Mouse (Mus musculus) mesoderm, embryonic 11.5 days (tissue): Measurements from ENCODE around the gene Olfr323.

Experiments used
- DNase-seq: peaks from one replicate; pipeline ENCODE4 v3.0.0-alpha.2; 2012; ENCODE audit warnings: low read depth, low spot score

Olfr323 gene

DNA sequence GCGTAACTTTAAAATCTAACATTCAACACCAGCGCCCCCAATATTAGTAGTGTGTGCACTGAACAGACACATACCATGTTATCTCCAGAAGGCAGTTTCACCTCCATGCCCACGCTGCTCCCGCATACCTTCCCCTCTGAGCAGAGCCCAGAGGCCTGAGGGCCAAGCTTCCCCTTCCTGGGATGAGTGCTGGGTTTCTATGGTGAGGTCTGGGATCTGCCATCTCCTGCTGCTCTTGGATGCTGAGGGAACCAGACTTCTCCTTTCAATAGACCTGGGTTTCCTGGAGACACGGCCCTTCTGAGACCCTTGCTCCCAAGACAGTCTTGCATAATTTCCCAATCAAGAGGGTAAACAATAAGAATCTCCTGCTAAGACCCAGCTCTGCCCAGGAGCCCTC, at the start of gene Olfr323:
TSS of gene Olfr323 (minus strand) at position 101 of the 400 bp plus-strand sequence.
- DNase-seq: no peak

DNA sequence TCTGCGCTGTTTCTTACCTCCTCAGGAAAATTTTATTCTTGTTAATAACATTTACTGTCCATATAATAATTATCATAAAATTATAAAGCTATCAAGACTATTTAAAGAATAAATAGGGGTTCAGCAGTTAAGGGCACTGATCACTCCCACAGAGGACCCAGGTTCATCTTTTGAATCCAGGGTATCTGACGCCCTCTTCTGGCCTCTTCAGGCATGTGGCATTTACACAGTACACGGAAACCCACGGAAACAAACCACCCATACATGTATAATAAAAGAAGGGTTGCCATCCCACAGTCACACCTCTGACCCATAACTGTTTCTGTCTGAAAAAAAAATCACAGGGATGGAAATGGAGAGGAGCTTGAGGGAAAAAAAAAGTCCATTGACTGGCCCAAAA, 41.5 kb upstream of the Olfr323 start:
- no peak for DNase-seq

DNA sequence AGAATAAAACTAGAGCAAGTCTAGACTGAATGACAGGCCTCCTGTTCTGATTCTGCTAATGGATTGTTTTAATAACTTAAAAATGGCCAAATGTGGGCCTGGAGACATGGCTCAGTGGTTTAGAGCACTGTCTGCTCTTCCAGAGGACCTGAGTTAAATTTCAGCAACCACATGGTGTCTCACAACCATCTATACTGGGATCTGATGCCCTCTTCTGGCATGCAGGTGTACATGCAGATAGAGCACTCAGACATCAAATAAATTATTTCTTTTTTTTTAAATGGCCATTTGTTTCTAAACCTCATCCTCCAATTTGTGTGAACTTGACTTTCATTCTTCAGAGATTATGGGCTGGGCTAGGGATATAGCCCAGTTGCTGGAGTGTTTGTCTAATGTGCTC, 39.0 kb upstream of the Olfr323 start:
- no peak for DNase-seq

DNA sequence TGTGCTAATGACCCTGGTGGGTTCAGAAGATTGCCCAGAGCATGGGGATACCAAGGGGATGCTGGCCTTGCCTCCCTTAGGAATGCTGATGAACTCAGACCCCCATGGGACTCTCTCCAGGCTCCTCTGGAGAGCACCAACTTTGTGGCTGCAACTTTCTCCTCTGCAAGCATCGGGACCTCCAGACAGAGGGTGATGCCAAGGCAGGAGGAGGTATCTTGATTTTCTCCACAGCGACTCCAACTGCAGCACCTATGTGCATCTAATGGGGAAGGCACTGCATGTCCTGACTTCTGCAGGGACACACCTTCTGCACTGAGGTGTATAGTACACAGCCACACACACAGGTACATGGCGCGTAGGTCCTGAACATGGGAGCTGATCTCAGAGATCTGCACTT, 28.3 kb upstream of the Olfr323 start, which contains the start of gene Olfr322:
TSS of gene Olfr322 (plus strand) at position 187 of the 400 bp plus-strand sequence.
- DNase-seq: no peak

DNA sequence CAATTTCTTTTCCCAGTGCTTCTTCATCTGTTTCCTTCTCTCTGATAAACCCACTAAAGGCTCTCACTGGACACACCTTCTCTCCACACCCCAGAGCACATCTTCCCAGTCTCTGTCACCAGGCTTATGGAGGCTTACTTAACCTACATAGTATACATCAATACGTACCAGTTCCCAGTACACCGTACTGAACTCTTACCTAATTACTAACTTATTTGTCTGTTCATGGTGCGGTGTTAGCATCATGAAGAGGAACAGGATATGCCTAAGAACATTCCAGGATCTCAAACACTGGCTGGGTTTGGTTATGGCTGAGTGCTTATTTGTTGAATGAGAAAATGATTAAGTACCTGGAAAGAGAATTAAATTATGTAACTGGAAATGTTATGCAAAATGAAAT, 24.9 kb upstream of the Olfr323 start:
- DNase-seq: no peak

DNA sequence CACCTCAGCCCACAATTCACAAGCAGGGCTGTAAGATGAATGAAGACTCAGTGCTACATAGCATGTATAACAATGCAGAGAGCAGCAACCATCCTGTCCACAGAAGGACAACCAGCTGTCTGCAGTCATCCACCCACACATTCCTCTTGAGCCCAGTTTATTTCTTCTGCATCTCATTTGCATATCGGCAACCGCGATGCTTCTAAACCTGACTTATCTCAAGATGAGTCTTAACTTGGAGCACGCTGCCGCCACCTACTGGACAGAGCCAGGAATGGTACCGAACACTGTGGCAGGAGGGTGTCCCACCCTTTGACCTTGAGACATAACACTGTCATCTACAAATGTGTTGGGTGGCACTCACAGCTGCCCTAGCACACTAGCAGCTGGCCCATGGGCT, 13.0 kb upstream of the Olfr323 start:
- peak; percentile 40 for DNase-seq

DNA sequence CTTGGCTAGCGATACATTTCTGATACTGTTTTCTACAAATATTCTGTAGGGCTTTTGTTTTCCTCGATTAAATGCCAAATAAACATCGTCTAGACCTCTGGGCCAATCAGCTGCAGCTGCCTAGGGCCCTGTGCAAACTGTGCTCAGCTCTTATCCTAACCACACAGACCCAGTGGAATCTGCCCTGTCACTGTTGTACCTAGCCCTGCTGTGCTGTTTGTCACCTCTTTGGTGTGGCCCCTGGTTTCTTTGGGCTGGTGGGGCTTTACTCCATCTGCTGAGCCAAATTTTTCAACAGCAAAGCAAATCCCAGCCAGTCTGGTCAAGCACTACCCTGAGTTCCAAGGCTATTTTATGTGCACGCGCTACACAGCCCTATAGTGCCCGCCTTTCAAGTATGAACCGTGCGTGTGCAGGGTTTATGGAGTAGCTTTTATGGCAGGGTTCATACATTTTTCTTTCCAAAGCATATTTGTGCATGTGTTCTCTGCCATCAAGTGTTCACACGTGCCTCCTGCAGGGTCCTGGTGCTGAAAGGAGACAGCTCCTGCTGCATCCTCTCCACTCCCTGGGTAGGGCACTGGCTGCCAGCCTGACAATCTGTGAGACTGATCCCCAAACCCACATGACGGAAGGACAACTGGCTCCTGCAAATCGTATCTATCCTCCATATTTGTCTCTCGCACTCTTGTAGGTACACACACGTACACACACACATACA, 11.5 kb upstream of the Olfr323 start:
- DNase-seq: no peak

DNA sequence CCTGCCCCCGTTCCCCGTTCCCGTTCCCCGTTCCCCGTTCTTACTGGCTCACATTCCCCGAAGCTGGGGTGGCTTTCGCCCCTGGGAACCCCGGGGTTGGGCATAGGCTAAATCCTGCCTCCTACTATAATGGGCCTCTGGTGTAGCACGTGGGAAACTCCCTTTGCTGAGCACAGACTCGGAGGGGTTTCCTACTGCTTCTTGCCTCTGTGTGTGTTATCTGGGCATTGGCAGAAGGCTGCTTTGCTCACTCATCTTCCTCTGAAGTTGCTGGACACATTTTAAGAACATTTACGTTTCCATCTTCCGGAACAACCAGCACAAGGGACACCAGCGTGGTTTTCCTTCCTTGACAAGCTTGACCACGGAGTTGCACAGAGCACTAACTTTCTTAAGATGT, 10.8 kb upstream of the Olfr323 start:
- no peak for DNase-seq

DNA sequence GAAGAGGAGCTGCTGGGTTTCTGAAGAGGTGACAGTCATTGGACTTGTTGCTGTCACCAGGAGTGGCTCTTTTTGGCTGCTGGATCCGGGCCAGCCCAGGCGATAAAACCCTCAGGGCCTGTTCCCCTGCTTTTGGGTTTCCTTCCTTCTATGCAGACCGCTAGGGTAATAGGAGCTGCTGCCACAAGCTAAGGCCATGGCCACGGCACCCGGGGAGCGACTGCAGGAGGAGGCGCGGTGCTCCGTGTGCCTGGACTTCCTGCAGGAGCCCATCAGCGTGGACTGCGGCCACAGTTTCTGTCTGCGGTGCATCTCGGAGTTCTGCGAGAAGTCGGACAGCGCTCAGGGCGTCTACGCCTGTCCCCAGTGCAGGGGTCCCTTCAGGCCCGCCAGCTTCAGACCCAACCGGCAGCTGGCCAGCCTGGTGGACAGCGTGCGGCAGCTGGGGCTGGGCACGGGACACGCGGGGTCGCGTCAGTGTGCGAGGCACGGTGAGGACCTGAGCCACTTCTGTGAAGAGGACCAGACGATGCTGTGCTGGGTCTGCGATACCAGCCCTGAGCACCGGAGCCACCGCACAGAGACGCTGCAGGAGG, 10.1 kb upstream of the Olfr323 start, which contains the start of gene Trim58:
TSS of gene Trim58 (plus strand) at position 194 of the 596 bp plus-strand sequence.
- DNase-seq: peak; percentile 39

DNA sequence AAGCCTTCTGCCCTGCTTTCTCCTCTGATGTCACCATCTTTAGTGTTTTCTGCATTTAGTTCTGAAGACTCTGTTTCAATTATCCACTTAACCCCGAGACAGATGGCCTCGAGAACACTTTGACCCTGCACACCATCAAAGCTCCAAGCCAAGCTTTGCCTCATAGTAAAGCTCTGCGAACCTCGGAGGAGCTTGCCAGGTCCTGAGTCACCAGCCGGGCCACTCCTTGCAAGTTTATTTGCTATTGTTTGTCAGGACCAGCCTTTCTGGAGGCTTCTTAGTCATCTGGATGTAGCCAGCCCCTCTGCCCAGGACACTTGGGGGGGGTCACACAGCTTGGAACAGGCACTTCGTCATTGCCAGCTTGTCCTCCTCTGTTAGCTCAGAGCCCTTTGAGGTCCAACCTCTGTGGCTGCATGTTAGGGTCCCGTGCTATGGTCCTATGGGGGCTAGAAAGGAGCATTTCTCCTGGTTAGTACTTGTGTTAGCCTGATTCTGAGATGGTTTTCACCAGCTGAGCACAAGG, 7.9 kb upstream of the Olfr323 start:
- DNase-seq: no peak

DNA sequence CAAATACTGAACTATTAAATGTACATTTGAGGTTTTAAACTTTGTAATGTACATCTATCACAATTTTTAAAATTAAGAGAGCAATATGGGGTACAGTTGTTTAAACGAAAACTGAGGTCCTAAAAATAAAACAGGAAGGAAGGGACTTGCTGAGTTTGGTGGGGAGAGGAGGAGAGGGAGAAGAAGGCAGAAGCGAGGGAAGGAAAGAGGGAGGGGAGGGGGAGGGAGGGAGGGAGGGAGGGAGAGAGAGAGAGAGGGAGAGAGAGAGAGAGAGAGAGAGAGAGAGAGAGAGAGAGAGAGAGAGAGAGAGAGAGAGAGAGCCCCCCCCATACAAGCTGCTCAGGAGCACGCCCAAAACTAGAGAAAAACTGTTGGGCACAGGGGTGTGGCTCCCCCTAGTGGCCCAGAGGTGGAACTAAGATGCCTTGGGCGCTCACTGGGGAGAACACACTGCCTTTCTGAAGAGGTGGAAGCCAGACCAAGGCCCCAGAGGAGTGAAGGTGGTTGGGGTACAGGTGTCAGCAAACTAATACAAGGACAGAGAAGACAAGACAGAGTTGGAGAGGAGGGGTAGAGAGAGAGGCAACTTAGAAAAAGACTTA, 6.2 kb upstream of the Olfr323 start:
- peak; percentile 70 for DNase-seq

DNA sequence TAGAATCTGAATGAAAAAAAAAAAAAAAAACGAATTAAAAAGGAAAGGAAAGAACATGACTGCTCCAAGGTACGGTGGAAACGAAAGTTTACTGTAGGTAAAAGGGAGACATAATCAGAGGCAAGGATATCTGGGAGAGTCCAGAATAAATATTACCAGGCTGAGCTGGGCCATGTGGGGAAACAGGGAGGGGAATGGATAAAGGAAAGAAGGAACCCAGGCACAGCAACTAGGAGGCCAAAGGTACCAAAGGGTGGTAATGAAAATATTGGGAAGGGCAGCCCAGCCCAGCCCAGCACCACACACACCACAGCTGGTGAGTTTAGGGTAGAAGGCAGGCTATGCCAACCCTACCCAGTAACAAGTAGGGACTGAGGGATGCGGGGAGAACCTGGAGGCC, 4.6 kb upstream of the Olfr323 start:
- no peak for DNase-seq

DNA sequence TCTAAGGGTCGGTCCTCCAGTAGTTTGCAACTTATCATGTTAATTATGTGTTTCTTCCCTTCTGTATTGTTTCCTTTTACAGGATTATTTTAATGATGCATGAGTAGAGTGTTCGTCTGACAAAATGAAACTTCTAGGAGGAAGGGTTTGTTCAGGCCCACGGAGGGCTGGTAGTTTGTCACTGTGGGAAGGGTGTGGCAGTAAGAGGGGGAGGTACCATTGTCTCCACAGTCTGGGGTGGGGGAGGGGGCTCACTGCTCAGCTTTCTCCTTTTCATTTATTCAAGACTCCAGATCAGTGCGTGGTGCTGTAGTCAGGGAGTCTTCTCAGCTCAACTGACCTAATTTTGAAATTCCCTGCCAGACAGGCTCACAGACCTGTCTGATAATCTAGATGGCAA, 4.2 kb downstream of the Olfr323 start:
- no peak for DNase-seq

DNA sequence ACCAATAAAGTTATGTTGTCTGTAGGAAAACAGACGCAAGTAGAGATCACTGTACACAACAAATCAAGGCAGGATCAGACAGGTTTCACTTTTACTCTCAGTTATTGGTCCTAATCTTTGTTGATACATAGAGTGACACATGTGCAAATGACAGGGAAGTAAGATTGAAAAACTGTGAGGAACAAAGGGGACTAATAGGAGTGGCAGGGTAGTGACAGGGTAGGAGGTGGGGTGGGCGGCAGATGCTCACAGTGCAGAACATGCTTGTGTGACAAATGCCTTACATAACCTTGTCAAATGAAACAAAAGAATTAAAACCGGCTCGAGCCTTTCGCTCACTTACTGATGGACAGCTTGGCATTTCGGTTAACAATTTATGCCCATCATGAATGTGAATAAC, 11.5 kb downstream of the Olfr323 start:
- DNase-seq: no peak

DNA sequence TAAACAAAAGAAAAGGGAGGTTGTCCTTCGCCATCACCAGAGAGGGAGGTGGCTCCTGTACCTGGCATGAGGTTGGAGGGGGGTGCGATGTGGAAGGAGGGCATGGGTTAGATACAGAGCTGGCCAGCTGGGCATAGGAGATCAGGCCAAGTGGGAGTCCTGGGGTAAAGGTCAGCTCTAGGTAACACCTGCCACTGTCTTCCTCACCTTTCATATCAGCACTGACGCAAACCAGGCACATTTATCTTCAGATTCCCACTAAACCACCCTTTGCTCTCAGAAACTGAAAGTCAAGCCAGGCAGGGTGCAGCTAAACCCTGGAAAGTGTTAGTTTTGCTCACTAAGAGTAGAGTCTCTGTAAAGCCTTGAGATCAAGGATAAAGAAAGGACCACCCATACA, 11.9 kb downstream of the Olfr323 start:
- no peak for DNase-seq

DNA sequence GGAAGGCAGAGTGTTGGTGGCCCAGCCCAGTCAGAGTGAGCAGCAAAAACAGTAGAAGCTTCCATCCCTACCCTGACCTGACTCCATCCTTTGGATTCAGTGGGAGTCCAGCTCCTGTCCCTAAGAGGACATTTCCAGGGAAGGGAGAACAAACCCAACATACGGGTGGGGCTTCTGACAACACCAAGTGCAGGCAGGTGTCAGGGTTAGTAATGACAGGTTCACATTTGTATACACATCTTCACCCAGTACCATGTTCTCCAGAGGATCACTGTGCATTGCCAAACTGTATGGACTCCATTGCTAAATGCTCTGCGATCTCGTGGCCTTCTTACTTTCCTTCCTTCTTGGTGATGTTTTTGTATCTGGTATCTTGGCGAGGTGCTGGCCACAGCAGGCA, 14.3 kb downstream of the Olfr323 start, which contains the start of gene 2210407C18Rik:
TSS of gene 2210407C18Rik (minus strand) at position 101 of the 400 bp plus-strand sequence.
- DNase-seq: no peak

DNA sequence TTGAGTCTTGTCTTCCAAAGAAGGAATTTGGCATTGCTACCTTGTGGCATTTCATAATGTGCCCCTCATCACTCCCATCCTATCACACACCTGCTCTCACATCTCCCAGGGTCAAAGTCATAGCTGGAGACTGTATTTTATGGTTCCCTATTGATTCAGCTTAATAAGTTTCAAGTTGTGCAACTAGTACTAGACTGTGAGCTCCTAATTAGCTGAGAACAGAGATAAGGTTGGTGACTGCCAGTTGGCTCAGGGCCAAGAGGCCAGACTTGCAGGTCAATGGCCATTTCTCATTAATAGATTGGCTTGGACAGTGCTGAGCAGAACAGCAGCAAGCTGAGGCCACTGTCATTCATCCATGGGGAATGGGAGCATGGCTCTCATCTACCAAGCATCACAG, 15.8 kb downstream of the Olfr323 start:
- no peak for DNase-seq

DNA sequence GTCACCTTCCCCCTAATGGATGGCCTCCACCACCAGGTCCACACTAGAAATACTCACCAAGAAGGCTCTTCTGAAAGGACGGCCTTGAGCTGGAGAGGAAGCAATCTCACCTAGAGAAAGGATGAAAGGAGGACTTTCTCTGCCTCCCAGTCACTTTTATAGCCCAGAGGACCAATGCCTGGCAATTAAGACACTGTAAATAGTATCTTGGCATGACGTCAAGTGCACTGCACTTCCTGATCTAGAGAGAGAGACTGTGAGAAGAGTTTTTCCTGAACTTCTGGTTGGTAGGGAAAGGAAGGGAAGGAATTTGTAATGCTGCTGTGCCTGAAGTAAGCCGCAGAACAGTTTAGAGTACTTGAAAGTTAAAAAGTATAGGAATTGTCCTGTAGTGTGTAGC, 16.9 kb downstream of the Olfr323 start:
- no peak for DNase-seq

DNA sequence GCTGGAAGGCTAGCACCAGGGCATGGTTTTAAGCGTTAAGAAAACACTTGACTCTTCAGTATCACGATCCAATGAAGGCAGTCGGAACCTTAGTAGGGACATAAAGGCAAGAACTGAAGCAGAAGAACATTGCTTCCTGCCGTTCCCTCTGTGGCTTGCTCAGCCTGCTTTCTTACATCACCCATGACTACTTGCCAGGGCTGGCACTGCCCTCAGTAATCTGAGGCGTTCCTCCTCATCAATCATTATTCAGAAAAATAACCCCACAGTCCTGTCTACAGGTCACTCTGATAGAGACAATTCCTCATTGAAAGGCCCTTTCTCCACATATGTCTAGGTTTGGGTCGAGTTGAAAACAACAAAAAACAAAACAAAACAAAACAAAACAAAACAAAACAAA, 23.3 kb downstream of the Olfr323 start:
- DNase-seq: no peak

DNA sequence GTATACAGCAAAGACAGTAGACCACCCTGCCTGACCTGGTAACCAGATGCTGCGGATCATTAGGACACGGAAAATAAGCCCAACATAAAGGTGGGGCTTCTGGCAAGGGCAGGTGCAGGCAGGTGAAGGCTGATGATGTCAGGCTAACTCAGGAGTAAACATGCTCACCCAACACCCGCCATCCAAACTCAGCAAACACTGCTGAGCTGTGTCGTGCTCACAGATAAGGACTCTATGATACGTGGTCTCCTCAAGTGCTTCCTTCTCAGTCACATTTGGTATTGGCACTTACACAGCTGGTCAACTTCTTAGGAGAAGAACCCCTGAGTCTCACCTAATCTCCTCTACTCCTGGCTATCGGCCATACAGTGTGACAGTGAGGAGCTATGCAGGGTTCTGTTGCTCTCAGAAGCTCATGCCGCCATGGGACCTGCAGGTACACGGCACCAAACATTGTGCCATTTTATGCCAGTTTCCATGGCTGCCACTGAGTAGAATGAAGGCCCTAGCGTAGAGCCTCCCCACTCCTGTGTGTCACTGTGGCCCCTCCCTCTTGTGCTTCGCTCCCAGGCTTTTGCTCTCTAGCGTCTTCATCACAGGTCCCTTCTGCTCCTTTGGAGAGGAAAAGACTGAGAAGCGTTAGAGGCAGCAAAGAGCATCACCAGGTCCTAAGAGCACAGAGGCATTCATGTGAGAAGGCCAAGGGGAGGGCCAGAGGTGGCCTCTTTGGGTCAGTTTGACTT, 24.0 kb downstream of the Olfr323 start:
- no peak for DNase-seq

DNA sequence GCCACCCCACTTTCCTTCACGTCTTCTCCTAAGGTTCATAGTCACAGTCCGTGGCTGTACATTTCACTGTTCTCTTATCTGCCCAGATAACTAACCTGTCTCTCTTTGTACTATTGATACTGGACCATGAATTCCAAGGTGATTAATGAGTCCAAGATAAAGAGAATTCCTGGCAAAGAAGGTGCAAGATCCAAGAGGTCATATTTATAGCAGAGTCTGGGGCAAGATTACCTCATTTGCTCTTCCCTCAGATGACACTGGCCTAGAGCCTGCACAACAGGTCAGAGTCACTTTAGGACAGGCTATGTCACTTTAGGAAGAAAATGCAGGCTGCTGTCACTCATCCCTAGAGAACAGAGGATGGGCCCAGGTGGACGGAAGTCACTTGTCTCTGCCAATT, 25.1 kb downstream of the Olfr323 start:
- no peak for DNase-seq

DNA sequence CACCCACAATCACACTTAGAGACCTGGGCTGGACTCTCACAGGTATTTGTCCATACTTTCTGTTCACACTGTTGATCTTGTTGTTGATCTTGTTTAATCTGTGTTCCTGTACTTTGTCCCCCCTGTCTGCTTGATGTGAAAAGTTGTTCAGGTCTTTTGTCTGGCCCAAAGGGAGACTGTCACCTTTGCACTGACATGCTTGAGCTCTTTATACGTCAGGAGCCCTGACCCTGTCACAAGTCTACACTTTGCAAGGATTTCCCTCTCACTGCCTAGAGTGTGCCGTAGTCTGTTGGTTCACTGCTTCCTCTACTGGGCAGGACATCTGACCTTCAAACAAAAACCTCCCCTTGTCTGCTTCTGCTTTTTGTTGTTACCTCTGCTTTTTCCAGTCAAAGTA, 25.6 kb downstream of the Olfr323 start:
- no peak for DNase-seq
